Mouse (Mus musculus) WW6 (cell line): Measurements from ENCODE around the gene Nfia.

Experiments
- DNase-seq: peaks from one replicate; pipeline ENCODE4 v3.0.0-alpha.2; 2013; ENCODE audit warnings: low read depth, low spot score

Nfia gene

GRCm38 (mm10) chr4:97814515-97814914 lies 42.0 kb downstream of the Nfia start:
- no peak for DNase-seq

GRCm38 (mm10) chr4:97816001-97816400 lies 43.5 kb downstream of the Nfia start:
- DNase-seq = no peak

GRCm38 (mm10) chr4:97816753-97817152 lies 44.2 kb downstream of the Nfia start:
- no peak for DNase-seq

- no peak for DNase-seq
Measured at GRCm38 (mm10) chr4:97817741-97818140, 45.2 kb downstream of the Nfia start.

- no peak for DNase-seq
Measured at GRCm38 (mm10) chr4:97818498-97818897, 46.0 kb downstream of the Nfia start.

GRCm38 (mm10) chr4:97819101-97819500 lies 46.6 kb downstream of the Nfia start:
- DNase-seq = no peak

- no peak for DNase-seq
Measured at GRCm38 (mm10) chr4:97820474-97821259, 48.1 kb downstream of the Nfia start.

- DNase-seq = no peak
Measured at GRCm38 (mm10) chr4:97821556-97822251, 49.2 kb downstream of the Nfia start.

- no peak for DNase-seq
Measured at GRCm38 (mm10) chr4:97823512-97823911, 51.0 kb downstream of the Nfia start.

GRCm38 (mm10) chr4:97824451-97824850 lies 51.9 kb downstream of the Nfia start:
- DNase-seq = no peak

GRCm38 (mm10) chr4:97825432-97825831 lies 52.9 kb downstream of the Nfia start:
- no peak for DNase-seq

GRCm38 (mm10) chr4:97825841-97826240 lies 53.3 kb downstream of the Nfia start:
- DNase-seq = no peak

GRCm38 (mm10) chr4:97827115-97827514 lies 54.6 kb downstream of the Nfia start:
- no peak for DNase-seq

- DNase-seq = no peak
Measured at GRCm38 (mm10) chr4:97828579-97828978, 56.0 kb downstream of the Nfia start.

- no peak for DNase-seq
Measured at GRCm38 (mm10) chr4:97829336-97830050, 57.0 kb downstream of the Nfia start.

GRCm38 (mm10) chr4:97830051-97830853 lies 57.7 kb downstream of the Nfia start:
- DNase-seq = no peak

GRCm38 (mm10) chr4:97830935-97831608 lies 58.5 kb downstream of the Nfia start:
- no peak for DNase-seq

- DNase-seq = no peak
Measured at GRCm38 (mm10) chr4:97831611-97832278, 59.2 kb downstream of the Nfia start.

- DNase-seq = no peak
Measured at GRCm38 (mm10) chr4:97832279-97832640, 59.7 kb downstream of the Nfia start.

- no peak for DNase-seq
Measured at GRCm38 (mm10) chr4:97836812-97837211, 64.3 kb downstream of the Nfia start.

- DNase-seq = no peak
Measured at GRCm38 (mm10) chr4:97837724-97838123, 65.2 kb downstream of the Nfia start.
